Mouse (Mus musculus): ENCODE measurements around the gene Lbx1. TPM values are rescaled to one million over a fixed set of nuclear protein-coding genes. Genes with fewer than 3 reads are reported as not detected.
A peak's percentile ranks its signal among the peaks of the same experiment; 100 is the strongest.

Gene Lbx1
- 1 to 10 TPM in 1 of 2 experiments, under 1 TPM in 1; 0.30 to 1.4 TPM for total RNA-seq (2021)
- long read RNA-seq, experiment 1: 0 reads
- long read RNA-seq, experiment 2, partial matches to known transcripts: 0 of 1 reads
- long read RNA-seq, experiment 2, other reads (novel, unspliced or antisense): 1 of 1 reads

GRCm38 (mm10) chr19:45235766-45236362, at the start of gene Lbx1:
TSS of gene Lbx1 (minus strand) at chr19:45235812.
- no peak for DNase-seq

GRCm38 (mm10) chr19:45283302-45283701, 47.7 kb upstream of the Lbx1 start:
- peak; percentile 78 for DNase-seq

- DNase-seq: peak; percentile 16
Measured at GRCm38 (mm10) chr19:45276196-45276595, 40.6 kb upstream of the Lbx1 start.

- no peak for DNase-seq
Measured at GRCm38 (mm10) chr19:45271986-45272385, 36.4 kb upstream of the Lbx1 start.

- DNase-seq: no peak
Measured at GRCm38 (mm10) chr19:45262995-45263394, 27.4 kb upstream of the Lbx1 start.

GRCm38 (mm10) chr19:45257414-45258326, 22.1 kb upstream of the Lbx1 start:
- no peak for DNase-seq

- no peak for DNase-seq
Measured at GRCm38 (mm10) chr19:45254806-45255205, 19.2 kb upstream of the Lbx1 start.

GRCm38 (mm10) chr19:45252436-45252835, 16.8 kb upstream of the Lbx1 start:
- DNase-seq: no peak

- DNase-seq: no peak
Measured at GRCm38 (mm10) chr19:45248691-45249090, 13.1 kb upstream of the Lbx1 start.

GRCm38 (mm10) chr19:45243918-45244700, 8.5 kb upstream of the Lbx1 start:
- DNase-seq: peak; percentile 57

GRCm38 (mm10) chr19:45243264-45243602, 7.6 kb upstream of the Lbx1 start:
- DNase-seq: no peak

GRCm38 (mm10) chr19:45242348-45243263, 7.0 kb upstream of the Lbx1 start:
- DNase-seq: no peak

GRCm38 (mm10) chr19:45242017-45242347, 6.4 kb upstream of the Lbx1 start:
- DNase-seq: no peak

- DNase-seq: no peak
Measured at GRCm38 (mm10) chr19:45240026-45240425, 4.4 kb upstream of the Lbx1 start.

- no peak for DNase-seq
Measured at GRCm38 (mm10) chr19:45239191-45239590, 3.6 kb upstream of the Lbx1 start.

- DNase-seq: no peak
Measured at GRCm38 (mm10) chr19:45237665-45238209, 2.1 kb upstream of the Lbx1 start.

GRCm38 (mm10) chr19:45237099-45237498, 1.5 kb upstream of the Lbx1 start:
- no peak for DNase-seq

- peak; percentile 39 for DNase-seq
Measured at GRCm38 (mm10) chr19:45236363-45236942, 841 bp upstream of the Lbx1 start.

GRCm38 (mm10) chr19:45235331-45235741, 276 bp downstream of the Lbx1 start:
- DNase-seq: no peak

GRCm38 (mm10) chr19:45234771-45235231, 811 bp downstream of the Lbx1 start:
- DNase-seq: no peak

Measured in adrenal gland, postnatal 10 days (tissue).